Mouse (Mus musculus) kidney, embryonic 16.5 days (tissue): Measurements from ENCODE around the gene Ssbp1. TPM values are rescaled to one million over a fixed set of nuclear protein-coding genes. Genes with fewer than 3 reads are reported as not detected.

Source experiments
- polyA plus RNA-seq: library from polyadenylated mRNA; unstranded; fragments of >200 nt; fragmentation: Nextera tagmentation; extraction: Ambion mirVana; gene quantifications from 2 replicates; pipeline ENCODE4 v1.2.1, GENCODE M21; 2015

The Ssbp1 gene
- polyA plus RNA-seq, 1 experiment from 2014 or later = 161 TPM

Other genes starting within 250 kb of the Ssbp1 start
- gene Agk, start 146.2 kb upstream of the Ssbp1 start, polyA plus RNA-seq = 47.1 and 49.9 TPM in 2 replicates
- 10.5 and 12.5 TPM in 2 replicates for gene E330009J07Rik, start 35.2 kb upstream of the Ssbp1 start, polyA plus RNA-seq
- gene Wee2, start 32.3 kb upstream of the Ssbp1 start, polyA plus RNA-seq = 0.12 TPM in 1 of 2 replicates, not detected in the other
- not detected in 2 replicates for gene Tas2r137, start 19.9 kb downstream of the Ssbp1 start, polyA plus RNA-seq
- gene Tas2r108, start 22.2 kb downstream of the Ssbp1 start, polyA plus RNA-seq = not detected in 2 replicates
- not detected in 2 replicates for gene Prss37, start 48.2 kb downstream of the Ssbp1 start, polyA plus RNA-seq
- gene Olfr461, start 83.7 kb downstream of the Ssbp1 start, polyA plus RNA-seq = 0.16 TPM in 1 of 2 replicates, not detected in the other
- gene Olfr460, start 98.1 kb downstream of the Ssbp1 start, polyA plus RNA-seq = not detected in 2 replicates
- gene Clec5a, start 114.5 kb downstream of the Ssbp1 start, polyA plus RNA-seq = 0.30 and 0.31 TPM in 2 replicates
- not detected in 2 replicates for gene Tas2r138, start 142.0 kb downstream of the Ssbp1 start, polyA plus RNA-seq
- 0.80 and 1.2 TPM in 2 replicates for gene Mgam, start 157.5 kb downstream of the Ssbp1 start, polyA plus RNA-seq